Mouse (Mus musculus) heart, embryonic 14.5 days (tissue): ENCODE measurements around the gene Ston1. TPM values are rescaled to one million over a fixed set of nuclear protein-coding genes. Genes with fewer than 3 reads are reported as not detected.

Source experiments
- polyA plus RNA-seq: library from polyadenylated mRNA; unstranded; fragments of >200 nt; fragmentation: Nextera tagmentation; extraction: Ambion mirVana; gene quantifications from 2 replicates; pipeline ENCODE4 v1.2.1, GENCODE M21; 2014

The Ston1 gene
- polyA plus RNA-seq, 1 experiment from 2014 or later, result 10.2 TPM

Other genes with a start within 250 kb of the Ston1 start
- 7.3 and 7.7 TPM in 2 replicates for gene Foxn2, start 157.0 kb upstream of the Ston1 start, polyA plus RNA-seq
- gene Ppp1r21, start 67.6 kb upstream of the Ston1 start, polyA plus RNA-seq, result 13.3 and 17.0 TPM in 2 replicates
- gene Gtf2a1l, start 71.0 kb downstream of the Ston1 start, polyA plus RNA-seq, result not detected in 2 replicates
- not detected in 2 replicates for gene Lhcgr, start 194.3 kb downstream of the Ston1 start, polyA plus RNA-seq